Comparison of ENCODE assay signal across 9 mouse cellular contexts in genomic region chr4:9009656-9010055, GRCm38 (mm10).
DNase-seq lines count a peak whose midpoint lies in the region; ATAC-seq and TF ChIP-seq lines count a peak whose summit lies in the region.
"Had no signal": no experiment of that assay in that cellular context is flagged by ENCODE, and none has a peak within 500 bp of the region (broad histone marks: within the 10 kb centered on the region; RNA-seq: fewer than 3 reads in every experiment).

No protein-coding gene starts in this region.

- no peak overlapping the region for H3K9ac ChIP-seq in lung, embryonic 14.5 days
- H3K9ac ChIP-seq in lung, postnatal 0 days (replicated peaks; ENCODE audit: low read depth), result no peak overlapping the region
- H3K9ac ChIP-seq: embryonic facial prominence, embryonic 13.5 days had no signal

- H3K4me3 ChIP-seq in lung, embryonic 14.5 days (ENCODE audit: low read depth, low read length), result no peak overlapping the region
- H3K4me3 ChIP-seq in lung, adult 2 months (replicated peaks; ENCODE audit: extremely low read depth, low read depth, low read length), result no peak overlapping the region
- no peak overlapping the region for H3K4me3 ChIP-seq in lung, postnatal 0 days (ENCODE audit: low read depth, low read length)
- H3K4me3 ChIP-seq: embryonic facial prominence, embryonic 13.5 days had no signal

- 47% methylated on average over 4 of the region's 4 CpGs for WGBS in lung, embryonic 14.5 days
- WGBS in lung, adult 2 months, result 30% methylated on average over 4 of the region's 4 CpGs
- 50% methylated on average over 4 of the region's 4 CpGs for WGBS in lung, postnatal 0 days

- DNase-seq in lung, embryonic 14.5 days, result peak; percentile 72
- DNase-seq in lung, adult 2 months, result no peak
- DNase-seq in cerebellum, postnatal 25 days, result peak; percentile 31 to 39
- peak; percentile 53 for DNase-seq in lung, postnatal 0 days (ENCODE audit: low spot score)
- DNase-seq in thymus, postnatal 25 days, result peak; percentile 38
- DNase-seq in retina, postnatal 1 day, result no peak
- DNase-seq in embryo, embryonic 10.5 days (ENCODE audit: low spot score), result no peak
- DNase-seq: heart, postnatal 14 days had no signal

- no peaks in the 10 kb centered on the region for H3K27me3 ChIP-seq in lung, embryonic 14.5 days (ENCODE audit: insufficient read depth, low read length)
- H3K27me3 ChIP-seq in lung, postnatal 0 days (replicated peaks; ENCODE audit: insufficient read depth, low read length), result no peaks in the 10 kb centered on the region

- no peak for TF ChIP-seq EP300 in lung, postnatal 0 days (IDR thresholded peaks at IDR 0.05)

- H3K27ac ChIP-seq in lung, embryonic 14.5 days (ENCODE audit: low read depth), result no peak overlapping the region
- H3K27ac ChIP-seq in lung, postnatal 0 days (ENCODE audit: low read length), result no peak overlapping the region
- H3K27ac ChIP-seq: embryonic facial prominence, embryonic 13.5 days had no signal

- no peak for TF ChIP-seq CTCF in lung, embryonic 14.5 days (IDR thresholded peaks at IDR 0.05; ENCODE audit: low read depth)
- no peak for TF ChIP-seq CTCF in lung, adult 2 months (IDR thresholded peaks at IDR 0.05; ENCODE audit: insufficient read depth, low read length)
- no peak for TF ChIP-seq CTCF in lung, postnatal 0 days (IDR thresholded peaks at IDR 0.05)

- H3K4me1 ChIP-seq in lung, embryonic 14.5 days (ENCODE audit: insufficient read depth), result peaks cover 7% of the 10 kb centered on the region; the same call in 1 of the 2 replicates
- no peaks in the 10 kb centered on the region for H3K4me1 ChIP-seq in lung, adult 2 months (ENCODE audit: control insufficient read depth, insufficient read depth, low read length)
- H3K4me1 ChIP-seq in lung, postnatal 0 days (ENCODE audit: insufficient read depth, low read depth, low read length), result no peaks in the 10 kb centered on the region

- no peak overlapping the region for H3K4me2 ChIP-seq in lung, embryonic 14.5 days
- H3K4me2 ChIP-seq in lung, postnatal 0 days (replicated peaks; ENCODE audit: low read depth, low read length), result no peak overlapping the region
- H3K4me2 ChIP-seq: embryonic facial prominence, embryonic 13.5 days had no signal

- TF ChIP-seq POLR2A in lung, adult 2 months (IDR thresholded peaks at IDR 0.05; ENCODE audit: borderline replicate concordance, extremely low read depth, low read depth, low read length), result no peak

- no peaks in the 10 kb centered on the region for H3K36me3 ChIP-seq in lung, embryonic 14.5 days (ENCODE audit: insufficient read depth)
- H3K36me3 ChIP-seq in lung, postnatal 0 days (ENCODE audit: insufficient read depth, low read length), result no peaks in the 10 kb centered on the region
- H3K36me3 ChIP-seq: embryonic facial prominence, embryonic 13.5 days had no signal

- ATAC-seq in lung, embryonic 14.5 days (ENCODE audit: insufficient read depth), result peak; percentile 60
- ATAC-seq in lung, postnatal 0 days, result peak; percentile 55

- no peaks in the 10 kb centered on the region for H3K9me3 ChIP-seq in lung, embryonic 14.5 days (ENCODE audit: low read depth, low read length)
- H3K9me3 ChIP-seq in lung, postnatal 0 days (ENCODE audit: low read length), result no peaks in the 10 kb centered on the region
- H3K9me3 ChIP-seq: embryonic facial prominence, embryonic 13.5 days had no signal

Comparison
In these comparisons a context has a peak if more than half of its experiments do, and no peak if none do; other contexts are left out.
1. DNase-seq: peak in lung, embryonic 14.5 days (single experiment), cerebellum, postnatal 25 days (2 of 2), lung, postnatal 0 days (single experiment) and thymus, postnatal 25 days (single experiment); none in lung, adult 2 months (single experiment), retina, postnatal 1 day (single experiment) and embryo, embryonic 10.5 days (single experiment).